Mouse (Mus musculus) forebrain, embryonic 10.5 days (tissue): Measurements from ENCODE around the gene Bcl11a. TPM values are rescaled to one million over a fixed set of nuclear protein-coding genes. Genes with fewer than 3 reads are reported as not detected.
"Not testable (repeated sequence)": the region's sequence is repeated elsewhere in the genome, so short reads cannot be mapped to it uniquely, and the experiment has no call there.

Source experiments
- DNase-seq: peaks from one replicate; pipeline ENCODE4 v3.0.0-alpha.2; 2017; ENCODE audit warnings: low spot score; ENCODE audit errors: extremely low spot score
- H3K27ac ChIP-seq: fragments of 300-500 bp; sonication (generic); 2 replicates; pipeline ENCODE4 v1.5.1; 2016; ENCODE audit warnings: mild to moderate bottlenecking
- H3K27me3 ChIP-seq: fragments of 300-500 bp; sonication (generic); 2 replicates; pipeline ENCODE4 v1.6.1; 2016; ENCODE audit warnings: mild to moderate bottlenecking; ENCODE audit not compliant: poor library complexity, severe bottlenecking
- H3K36me3 ChIP-seq: fragments of 300-500 bp; sonication (generic); replicated peaks from 2 replicates; pipeline ENCODE4 v1.6.1; 2016; ENCODE audit warnings: mild to moderate bottlenecking, moderate library complexity
- H3K4me1 ChIP-seq: fragments of 300-500 bp; sonication (generic); 2 replicates; pipeline ENCODE4 v1.6.1; 2016
- H3K4me3 ChIP-seq: fragments of 300-500 bp; sonication (generic); 2 replicates; pipeline ENCODE4 v1.5.1; 2016; ENCODE audit warnings: mild to moderate bottlenecking, moderate library complexity
- H3K9me3 ChIP-seq: fragments of 300-500 bp; sonication (generic); 2 replicates; pipeline ENCODE4 v1.6.1; 2016; ENCODE audit warnings: mild to moderate bottlenecking, moderate library complexity
- WGBS: fragments of 180-500 bp; shearing (Covaris S2); methylation state at CpG from one replicate; pipeline ENCODE4 v1.1.7; 2016; 5-methylcytosine and 5-hydroxymethylcytosine counted together
- polyA plus RNA-seq: library from polyadenylated mRNA; unstranded; fragments of >200 nt; fragmentation: Nextera tagmentation; extraction: Ambion mirVana; gene quantifications from 2 replicates; pipeline ENCODE4 v1.2.1, GENCODE M21; 2016

Gene Bcl11a
- polyA plus RNA-seq, 1 experiment from 2014 or later = 44.1 TPM

- Histone ChIP-seq H3K27me3 (no peaks in the 10 kb centered on the region), H3K9me3 (no peaks in the 10 kb centered on the region), H3K4me1 (peaks cover 17% of the 10 kb centered on the region)
These were observed 31.1 kb downstream of the Bcl11a start for GRCm38 (mm10) chr11:24108974-24109373.

DNA sequence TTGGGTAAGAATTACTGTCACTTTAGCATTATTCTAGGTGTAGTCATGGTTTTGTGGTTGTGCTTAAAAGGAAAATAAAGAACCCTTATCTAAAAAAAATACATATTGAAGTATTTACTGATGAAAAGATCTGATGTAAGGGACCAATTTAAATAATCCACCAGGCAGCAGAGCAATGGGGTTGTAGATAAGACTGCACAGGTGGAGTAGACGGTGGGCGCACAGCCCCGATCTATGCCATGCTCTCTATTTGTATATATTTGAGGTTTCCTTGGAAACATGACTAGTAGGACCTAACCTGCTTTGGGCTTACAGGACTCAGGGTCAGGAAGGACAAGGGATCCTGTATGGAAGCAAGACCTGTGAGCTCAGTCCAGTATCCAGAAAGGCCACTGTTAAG lies 31.5 kb downstream of the Bcl11a start:
- H3K9me3 ChIP-seq = no peaks in the 10 kb centered on the region
- WGBS = 94% methylated on average over 3 of the region's 3 CpGs
- no peak for DNase-seq
- H3K36me3 ChIP-seq = peaks cover 11% of the 10 kb centered on the region; the same call in 1 of the 2 replicates
- H3K27ac ChIP-seq = no peak overlapping the region
- H3K27me3 ChIP-seq = no peaks in the 10 kb centered on the region
- H3K4me3 ChIP-seq = no peak overlapping the region
- peaks cover 21% of the 10 kb centered on the region for H3K4me1 ChIP-seq

More at GRCm38 (mm10) chr11:24108974-24109373, 31.1 kb downstream of the Bcl11a start:
- no peak overlapping the region for H3K27ac ChIP-seq
- WGBS = 86% methylated on average over 3 of the region's 3 CpGs
- H3K36me3 ChIP-seq = peaks cover 14% of the 10 kb centered on the region; the same call in 1 of the 2 replicates
- DNase-seq = no peak
- no peak overlapping the region for H3K4me3 ChIP-seq

DNA sequence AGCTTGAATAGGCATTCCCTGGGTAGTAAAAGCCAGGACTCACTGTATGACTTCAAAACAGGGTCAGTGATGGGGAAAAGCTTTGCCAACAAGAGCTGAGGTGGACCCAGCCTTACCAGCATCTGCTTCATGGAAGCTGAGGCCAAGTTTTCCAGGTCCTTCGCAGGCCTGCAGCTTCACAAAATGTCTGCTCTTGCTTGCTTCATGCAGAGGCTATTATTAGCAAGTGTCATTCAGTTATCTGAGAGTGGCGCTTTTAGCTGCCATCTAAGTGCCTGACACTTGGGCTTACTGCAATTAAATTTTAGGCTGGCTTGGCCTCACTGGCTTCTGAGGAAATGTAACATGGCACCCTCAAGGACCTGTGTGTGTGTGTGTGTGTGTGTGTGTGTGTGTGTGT lies 32.3 kb downstream of the Bcl11a start:
- no peaks in the 10 kb centered on the region for H3K27me3 ChIP-seq
- no peak for DNase-seq
- H3K4me3 ChIP-seq = no peak overlapping the region
- peaks cover 28% of the 10 kb centered on the region for H3K4me1 ChIP-seq
- WGBS = 82% methylated on average over 2 of the region's 2 CpGs
- peaks cover 4% of the 10 kb centered on the region; the same call in 1 of the 2 replicates for H3K36me3 ChIP-seq
- H3K27ac ChIP-seq = no peak overlapping the region
- H3K9me3 ChIP-seq = no peaks in the 10 kb centered on the region

GRCm38 (mm10) chr11:24111720-24112119 lies 33.9 kb downstream of the Bcl11a start:
- Histone ChIP-seq H3K36me3 (peaks cover 14% of the 10 kb centered on the region), H3K27me3 (no peaks in the 10 kb centered on the region), H3K9me3 (no peaks in the 10 kb centered on the region), H3K4me3 (no peak overlapping the region), H3K27ac (no peak overlapping the region), H3K4me1 (peaks cover 28% of the 10 kb centered on the region)
- DNase-seq = no peak
- 74% methylated on average over 6 of the region's 6 CpGs for WGBS

GRCm38 (mm10) chr11:24115017-24115752 lies 37.3 kb downstream of the Bcl11a start:
- 0 out of 2 replicates have a peak overlapping the region, but pooled peaks have one; percentile 5 for H3K27ac ChIP-seq
- H3K4me3 ChIP-seq = no peak overlapping the region
- peaks cover 21% of the 10 kb centered on the region for H3K4me1 ChIP-seq
- H3K27me3 ChIP-seq = no peaks in the 10 kb centered on the region
- no peaks in the 10 kb centered on the region for H3K9me3 ChIP-seq
- peaks cover 42% of the 10 kb centered on the region for H3K36me3 ChIP-seq
- DNase-seq = no peak
- WGBS = 89% methylated on average over 12 of the region's 12 CpGs

GRCm38 (mm10) chr11:24116041-24116440 lies 38.2 kb downstream of the Bcl11a start:
- no peak overlapping the region for H3K27ac ChIP-seq
- no peak overlapping the region for H3K4me3 ChIP-seq
- no peaks in the 10 kb centered on the region for H3K27me3 ChIP-seq
- peaks cover 17% of the 10 kb centered on the region for H3K4me1 ChIP-seq
- no peaks in the 10 kb centered on the region for H3K9me3 ChIP-seq
- peaks cover 48% of the 10 kb centered on the region for H3K36me3 ChIP-seq
- WGBS = 98% methylated on average over 2 of the region's 2 CpGs
- DNase-seq = no peak

DNA sequence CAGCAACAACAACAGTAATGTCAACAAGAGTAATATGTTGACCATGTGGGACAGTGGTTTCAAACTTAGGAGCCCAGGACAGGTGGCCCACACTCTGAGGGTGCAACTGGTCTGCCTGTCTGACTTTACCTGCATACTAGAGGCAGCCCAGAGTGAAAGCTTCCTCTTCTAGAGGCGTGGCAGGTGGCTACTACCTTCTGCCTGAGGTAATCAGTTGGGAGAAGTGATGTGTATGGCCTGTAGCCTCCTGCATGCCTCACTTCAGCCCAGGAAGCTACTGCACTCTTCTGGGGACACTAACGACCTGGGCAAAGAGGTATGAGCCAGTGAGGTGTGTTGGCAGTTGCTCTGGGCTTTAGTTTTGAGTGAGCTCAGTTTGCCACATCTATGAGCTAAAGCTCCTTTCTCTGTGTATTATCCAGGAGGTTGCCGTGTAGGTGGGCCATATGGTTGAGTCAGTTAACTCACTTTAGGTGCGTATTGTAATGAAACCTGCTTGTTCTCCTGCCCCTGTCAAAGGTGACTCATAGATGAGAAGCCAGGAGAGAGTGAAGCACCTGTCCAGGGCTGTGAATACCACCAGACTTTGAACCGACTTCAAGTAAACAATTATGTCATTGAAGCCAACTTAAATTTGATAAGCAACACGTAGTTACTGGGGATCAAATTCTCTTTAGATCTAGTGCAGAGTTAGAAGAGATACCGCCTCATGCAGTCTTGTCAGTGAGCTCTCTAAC lies 38.9 kb downstream of the Bcl11a start:
- H3K4me3 ChIP-seq = no peak overlapping the region
- H3K27ac ChIP-seq = no peak overlapping the region
- no peak for DNase-seq
- H3K9me3 ChIP-seq = no peaks in the 10 kb centered on the region
- H3K27me3 ChIP-seq = no peaks in the 10 kb centered on the region
- WGBS = 88% methylated on average over 7 of the region's 7 CpGs
- peaks cover 48% of the 10 kb centered on the region for H3K36me3 ChIP-seq
- peaks cover 17% of the 10 kb centered on the region for H3K4me1 ChIP-seq

DNA sequence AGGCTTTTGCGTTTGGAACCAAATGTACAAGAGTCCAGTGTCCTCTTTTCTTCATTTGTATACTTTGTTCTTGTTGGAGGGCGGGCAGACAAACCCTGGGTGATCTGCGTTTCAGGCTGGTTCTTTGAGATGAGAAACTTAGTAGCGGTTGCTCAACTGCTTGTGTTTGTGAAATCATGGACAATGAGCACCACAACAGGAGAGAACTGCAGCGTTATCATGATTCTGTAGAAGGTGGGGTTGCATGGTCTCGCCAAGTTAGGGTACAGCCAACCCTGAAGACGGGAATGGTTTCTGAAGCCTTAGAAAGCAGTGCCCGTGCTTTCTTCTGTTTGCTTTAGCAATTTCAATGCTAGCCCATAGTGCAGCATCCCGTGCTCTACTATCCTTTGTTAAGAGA lies 43.3 kb downstream of the Bcl11a start:
- H3K36me3 ChIP-seq = peaks cover 41% of the 10 kb centered on the region

DNA sequence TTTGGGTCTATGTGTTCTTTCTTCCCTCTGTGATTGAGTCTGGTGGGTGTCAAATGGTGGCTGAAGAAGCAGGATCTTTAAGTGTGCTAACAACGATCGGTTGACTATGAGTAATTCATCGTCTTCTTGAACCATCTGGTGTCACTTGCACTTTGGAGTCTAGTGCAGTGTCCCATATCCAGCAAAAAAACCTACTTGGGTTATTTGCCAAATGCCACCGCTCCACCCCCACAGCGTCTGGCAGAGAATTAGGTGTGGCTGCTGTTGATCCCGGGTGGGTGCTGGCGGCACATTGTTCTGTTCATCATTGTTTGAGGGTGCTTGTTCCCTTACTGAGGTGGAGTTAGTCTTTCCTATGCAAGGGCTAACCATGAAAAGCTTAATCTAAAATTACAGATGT lies 45.0 kb downstream of the Bcl11a start:
- Histone ChIP-seq H3K4me1 (peaks cover 14% of the 10 kb centered on the region), H3K9me3 (no peaks in the 10 kb centered on the region), H3K36me3 (peaks cover 28% of the 10 kb centered on the region), H3K27ac (no peak overlapping the region), H3K4me3 (no peak overlapping the region), H3K27me3 (no peaks in the 10 kb centered on the region)
- no peak for DNase-seq
- 94% methylated on average over 7 of the region's 7 CpGs for WGBS

More for the DNA sequence above, 43.3 kb downstream of the Bcl11a start:
- Histone ChIP-seq H3K27ac (no peak overlapping the region), H3K27me3 (no peaks in the 10 kb centered on the region), H3K9me3 (no peaks in the 10 kb centered on the region), H3K4me1 (peaks cover 5% of the 10 kb centered on the region; the same call in 1 of the 2 replicates), H3K4me3 (no peak overlapping the region)
- WGBS = 93% methylated on average over 9 of the region's 9 CpGs
- DNase-seq = no peak

DNA sequence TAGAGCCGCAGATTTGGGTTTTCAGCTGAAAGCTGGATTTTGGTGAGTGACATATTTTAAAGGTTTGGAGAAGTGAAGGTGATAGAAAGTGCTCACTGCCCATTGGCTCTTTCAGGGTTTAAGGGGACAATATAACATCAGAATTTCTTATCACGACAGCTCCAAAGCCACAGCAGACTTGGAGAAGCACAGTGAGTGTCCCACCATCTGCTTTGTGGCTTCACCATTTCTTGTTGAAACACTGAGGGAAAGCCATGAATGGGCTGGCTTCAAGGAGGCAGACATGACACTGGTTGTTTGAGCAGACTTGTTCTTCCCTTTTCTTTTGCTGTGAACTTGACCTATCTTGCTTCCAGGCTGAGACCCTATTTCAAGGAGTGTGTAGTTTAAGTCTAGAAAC lies 46.1 kb downstream of the Bcl11a start:
- no peak overlapping the region for H3K27ac ChIP-seq
- H3K4me3 ChIP-seq = no peak overlapping the region
- 89% methylated on average over 2 of the region's 2 CpGs for WGBS
- H3K27me3 ChIP-seq = no peaks in the 10 kb centered on the region
- DNase-seq = no peak
- peaks cover 21% of the 10 kb centered on the region for H3K4me1 ChIP-seq
- H3K9me3 ChIP-seq = no peaks in the 10 kb centered on the region
- H3K36me3 ChIP-seq = peaks cover 25% of the 10 kb centered on the region

DNA sequence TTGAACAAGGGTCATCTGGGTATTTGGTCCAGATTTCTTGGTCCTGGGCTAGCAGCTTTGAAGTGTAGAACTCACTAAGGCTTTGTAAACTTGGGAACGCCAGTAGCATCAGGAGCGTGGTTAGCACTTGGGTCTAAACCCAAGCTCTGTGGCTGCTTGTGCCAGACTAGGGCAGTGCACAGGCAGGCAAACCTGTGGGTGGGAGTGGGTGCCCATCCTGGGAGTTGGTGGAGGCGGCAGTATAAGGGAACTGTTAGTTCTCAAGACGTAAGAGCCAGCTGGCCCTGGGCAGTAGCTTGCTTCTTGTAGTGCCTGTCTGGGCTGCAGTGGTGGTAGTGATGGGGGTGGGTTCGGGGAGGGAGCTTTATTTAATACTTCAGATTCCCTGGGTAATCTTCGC lies 47.2 kb downstream of the Bcl11a start:
- H3K27me3 ChIP-seq = no peaks in the 10 kb centered on the region
- no peaks in the 10 kb centered on the region for H3K9me3 ChIP-seq
- 83% methylated on average over 6 of the region's 6 CpGs for WGBS
- peaks cover 19% of the 10 kb centered on the region for H3K36me3 ChIP-seq
- DNase-seq = no peak
- peaks cover 23% of the 10 kb centered on the region for H3K4me1 ChIP-seq
- no peak overlapping the region for H3K27ac ChIP-seq
- no peak overlapping the region for H3K4me3 ChIP-seq

DNA sequence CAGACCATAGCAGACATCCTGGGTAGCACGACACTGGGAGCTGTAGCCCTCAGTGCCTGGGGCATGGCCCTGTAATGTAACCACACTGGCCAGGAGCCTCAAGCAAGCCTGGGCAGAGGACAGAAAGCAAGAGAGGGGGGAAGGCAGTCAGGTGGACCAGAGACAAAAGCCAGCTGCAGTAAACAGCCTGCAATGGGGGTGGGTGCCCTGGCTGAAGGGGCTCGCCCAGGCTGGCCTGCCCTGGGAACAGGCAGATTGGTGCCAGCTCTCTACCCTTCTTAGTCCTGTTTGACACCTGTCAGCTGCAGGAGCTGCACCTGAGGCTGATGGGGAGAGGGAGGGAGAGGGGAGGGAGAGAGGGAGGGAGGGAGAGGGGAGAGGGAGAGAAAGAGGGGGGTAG lies 50.1 kb downstream of the Bcl11a start:
- 51% methylated on average over 2 of the region's 2 CpGs for WGBS
- DNase-seq = no peak
- Histone ChIP-seq H3K4me3 (no peak overlapping the region), H3K27me3 (no peaks in the 10 kb centered on the region), H3K4me1 (peaks cover 33% of the 10 kb centered on the region), H3K36me3 (peaks cover 28% of the 10 kb centered on the region), H3K27ac (peak overlapping the region; percentile 51), H3K9me3 (no peaks in the 10 kb centered on the region)

DNA sequence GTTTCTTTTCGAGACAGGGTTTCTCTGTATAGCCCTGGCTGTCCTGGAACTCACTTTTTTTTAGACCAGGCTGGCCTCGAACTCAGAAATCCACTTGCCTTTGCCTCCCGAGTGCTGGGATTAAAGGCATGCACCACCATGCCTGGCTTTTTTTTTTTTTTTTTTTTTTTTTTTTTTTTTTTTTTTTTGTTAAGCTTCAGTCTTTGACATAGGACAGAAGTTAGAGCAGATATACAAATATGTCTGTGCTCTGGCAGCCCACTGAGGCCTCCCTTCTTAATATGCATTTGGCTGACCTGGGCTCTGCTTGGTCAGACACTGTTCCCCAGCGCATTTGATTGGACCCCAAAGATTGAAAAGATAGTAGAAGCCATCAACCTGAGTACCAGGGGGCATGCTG lies 51.0 kb downstream of the Bcl11a start:
- peaks cover 28% of the 10 kb centered on the region for H3K36me3 ChIP-seq
- WGBS = 77% methylated on average over 4 of the region's 4 CpGs
- H3K27ac ChIP-seq, H3K4me3 ChIP-seq, DNase-seq, H3K9me3 ChIP-seq, H3K27me3 ChIP-seq: not testable (repeated sequence)
- H3K4me1 ChIP-seq = peaks cover 38% of the 10 kb centered on the region
